Mouse (Mus musculus): ENCODE results near the gene Tom1. TPM values are rescaled to one million over a fixed set of nuclear protein-coding genes. Genes with fewer than 3 reads are reported as not detected.
A peak's percentile ranks its signal among the peaks of the same experiment; 100 is the strongest.

The Tom1 gene
- 10 to 100 TPM; 42.5 to 46.0 TPM for total RNA-seq (2021)
- long read RNA-seq, experiment 1, transcript Tom1-202 (15 exons, 2,267 nt): major isoform, 46 of 58 reads
- long read RNA-seq, experiment 1, partial matches to known transcripts: 0 of 58 reads
- long read RNA-seq, experiment 1, other reads (novel, unspliced or antisense): 12 of 58 reads
- long read RNA-seq, experiment 2, transcript Tom1-202 (15 exons, 2,267 nt): major isoform, 14 of 21 reads
- long read RNA-seq, experiment 2, partial matches to known transcripts: 2 of 21 reads
- long read RNA-seq, experiment 2, other reads (novel, unspliced or antisense): 5 of 21 reads

DNA sequence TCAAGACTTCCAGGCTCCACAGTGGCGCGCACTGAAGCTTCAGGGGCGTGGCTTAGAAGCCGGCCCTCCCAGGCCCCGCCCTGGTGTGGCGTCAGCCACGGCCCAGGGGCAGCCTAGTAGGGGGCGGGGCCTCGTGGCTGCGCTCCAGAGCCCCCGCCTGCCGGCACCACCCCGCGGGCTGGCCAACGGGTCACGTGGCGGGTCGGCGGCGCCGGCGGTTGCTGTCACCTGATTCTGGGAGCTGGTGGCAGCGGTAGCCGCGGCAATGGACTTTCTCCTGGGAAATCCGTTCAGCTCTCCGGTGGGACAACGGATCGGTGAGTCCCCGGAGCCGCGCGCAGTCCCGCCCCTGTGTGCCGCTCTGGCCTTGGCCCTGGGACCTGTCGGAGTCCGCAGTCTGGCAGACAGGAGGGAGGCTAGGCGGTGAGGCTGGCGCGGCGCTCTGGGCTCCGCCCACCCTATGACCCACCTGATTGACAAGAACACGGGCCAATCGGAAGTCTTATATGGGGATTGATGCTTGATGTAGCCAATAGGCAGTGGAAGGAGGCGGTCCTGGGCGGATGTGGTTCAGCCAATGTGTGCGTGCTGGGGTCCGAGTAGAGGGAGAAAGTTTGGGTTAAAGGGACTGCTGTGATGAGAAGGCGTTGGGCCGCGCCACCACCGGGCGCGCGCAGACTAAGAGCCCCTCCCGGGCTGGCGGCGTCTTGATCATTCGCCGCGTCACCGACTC is at the start of gene Tom1:
TSS of gene Tom1 (plus strand) at position 195 of the 733 bp plus-strand sequence.
- peak; percentile 97 to 99 for DNase-seq

DNA sequence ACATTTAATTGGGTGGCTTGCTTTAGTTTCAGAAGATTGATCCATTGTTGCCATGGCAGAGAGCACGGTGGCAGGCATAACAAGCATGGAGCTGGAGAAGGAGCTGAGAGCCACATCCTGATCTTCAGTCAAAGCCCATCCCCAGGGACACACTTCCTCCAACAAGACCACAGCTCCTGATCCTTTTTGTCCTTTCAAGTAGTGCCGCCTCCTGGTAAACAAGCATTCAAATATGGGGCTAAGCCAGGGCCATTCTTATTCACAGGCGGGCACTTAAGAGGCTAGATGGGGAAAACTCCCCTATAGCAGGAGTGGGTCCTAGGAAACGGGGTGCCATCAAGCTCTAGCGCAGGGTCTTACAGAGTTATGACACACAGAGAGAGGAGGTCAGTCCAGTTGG is 46.1 kb upstream of the Tom1 start:
- no peak for DNase-seq

DNA sequence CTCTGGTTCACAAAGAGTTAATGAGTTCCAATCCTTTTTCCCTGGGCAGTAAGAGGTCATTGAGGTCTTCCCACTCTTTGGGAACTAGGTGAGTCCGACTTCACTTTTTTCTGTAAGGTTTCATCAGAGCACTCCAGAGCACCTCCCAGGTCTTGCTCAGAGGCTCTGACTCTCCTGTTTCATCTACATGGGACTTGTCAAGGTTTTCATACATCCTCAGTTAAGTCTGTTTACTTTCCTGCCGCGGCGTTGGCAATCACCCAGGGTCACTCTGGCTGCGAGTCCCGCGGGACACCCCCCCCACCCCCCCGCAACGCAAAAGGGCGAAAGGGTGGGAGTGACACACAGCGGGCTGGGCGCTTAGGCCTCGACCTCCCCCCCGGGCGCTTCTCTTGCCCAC is 43.5 kb upstream of the Tom1 start:
- peak; percentile 61 to 66 for DNase-seq

DNA sequence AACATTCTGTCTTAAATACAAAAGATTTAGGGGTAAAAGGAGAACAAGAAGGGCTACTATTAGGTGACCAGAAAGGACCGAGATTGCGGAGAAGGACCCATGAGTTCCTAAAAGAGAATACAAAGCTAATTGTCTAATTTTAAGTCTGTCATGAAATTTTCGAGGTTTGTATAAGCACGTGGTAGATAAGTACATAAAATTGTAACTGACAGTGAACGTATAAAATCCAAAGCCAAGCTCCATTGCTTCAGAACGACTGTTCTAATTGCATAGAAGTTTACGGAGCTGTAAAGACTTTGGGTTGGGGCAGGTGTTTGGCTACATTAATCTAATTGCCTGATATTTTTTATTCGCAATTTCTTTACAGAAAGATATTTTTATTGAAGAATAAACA is 40.4 kb upstream of the Tom1 start, which contains the start of gene Hmgxb4:
TSS of gene Hmgxb4 (plus strand) at position 276 of the 394 bp plus-strand sequence.
- no peak for DNase-seq

DNA sequence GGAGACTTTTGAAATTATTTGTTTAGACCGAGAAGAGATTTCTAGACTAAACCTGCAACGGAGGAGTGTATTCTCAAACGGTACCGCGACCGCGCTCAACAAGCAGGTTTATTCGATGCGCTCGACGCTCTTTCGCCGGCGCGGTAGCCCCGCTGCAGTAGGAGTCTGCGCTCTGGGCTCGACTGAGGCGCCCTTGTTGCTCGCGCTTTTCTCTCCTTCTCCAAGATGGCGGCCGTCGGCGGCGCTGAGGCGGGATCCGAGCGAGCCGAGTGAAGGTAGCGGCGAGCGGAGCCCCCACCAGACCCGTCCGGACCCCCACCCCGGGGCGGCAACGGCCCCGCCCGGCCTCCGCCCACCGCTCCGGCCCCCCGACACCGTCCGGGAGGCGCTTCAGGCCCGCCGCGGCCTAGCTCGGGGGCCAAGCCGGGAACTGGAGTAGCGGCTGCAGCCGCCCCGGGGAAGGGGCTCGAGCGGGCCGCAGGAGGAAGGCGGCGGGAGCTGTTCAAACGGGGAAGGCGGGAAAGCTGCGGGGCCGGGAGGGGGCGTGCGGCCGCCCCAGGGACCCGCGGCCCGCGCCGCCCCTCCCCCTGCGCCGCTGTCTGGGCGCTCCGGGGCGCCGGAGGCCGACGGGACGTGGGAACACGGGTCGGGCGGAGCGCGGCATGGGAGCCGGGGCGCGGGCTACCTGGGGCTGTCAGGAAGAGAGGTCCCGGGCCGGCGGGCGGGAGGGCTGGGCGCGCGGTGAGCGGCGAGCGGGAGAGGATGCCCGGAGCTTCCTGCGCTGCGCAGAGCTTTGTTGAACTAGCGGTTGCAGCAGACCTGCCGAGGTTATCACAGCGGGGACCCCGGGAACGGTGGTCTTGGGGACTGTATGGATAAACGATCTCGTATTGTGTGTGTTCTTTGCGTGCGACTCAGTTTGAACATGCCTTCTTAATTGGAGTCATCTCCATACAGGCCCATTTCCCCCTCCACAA is 39.7 kb upstream of the Tom1 start:
- DNase-seq: peak; percentile 88 to 90

DNA sequence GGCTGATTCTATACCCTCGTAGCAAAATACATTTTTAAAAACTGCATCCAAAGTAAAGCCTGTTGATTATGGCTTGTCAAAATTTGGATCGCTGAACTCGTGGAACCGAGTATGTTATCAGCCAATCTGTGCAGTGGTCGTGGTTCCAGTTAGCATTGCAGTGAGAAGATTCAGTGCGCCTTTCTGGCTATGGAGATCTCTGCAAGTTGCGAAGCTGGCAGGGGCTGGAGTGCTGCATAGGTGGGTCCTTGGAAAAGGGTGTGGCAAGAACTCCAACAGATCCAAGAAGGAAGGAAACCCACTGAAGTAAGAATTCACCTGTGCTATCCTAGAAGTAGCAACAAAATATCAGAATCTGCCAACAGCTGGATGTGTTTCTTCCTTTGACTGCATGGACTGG is 39.0 kb upstream of the Tom1 start:
- DNase-seq: no peak

DNA sequence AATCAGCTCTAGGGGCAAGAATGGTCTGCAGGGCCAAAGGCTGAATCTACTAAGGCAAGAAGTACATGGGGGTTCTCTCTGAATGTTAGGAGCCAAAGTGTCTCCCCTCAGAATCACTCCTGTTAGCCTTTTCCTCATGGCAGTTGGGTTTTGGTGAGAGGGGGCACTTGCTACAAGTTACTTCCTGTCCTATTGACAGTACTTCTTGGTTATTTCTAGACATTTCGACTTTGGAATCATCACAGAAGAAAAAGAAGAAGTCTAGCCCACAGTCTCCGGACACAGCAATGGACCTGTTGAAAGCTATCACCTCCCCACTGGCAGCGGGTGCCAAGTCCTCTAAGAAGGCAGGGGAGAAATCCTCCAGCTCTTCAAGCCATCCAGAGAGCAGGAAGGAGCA is 33.1 kb upstream of the Tom1 start:
- DNase-seq: no peak

DNA sequence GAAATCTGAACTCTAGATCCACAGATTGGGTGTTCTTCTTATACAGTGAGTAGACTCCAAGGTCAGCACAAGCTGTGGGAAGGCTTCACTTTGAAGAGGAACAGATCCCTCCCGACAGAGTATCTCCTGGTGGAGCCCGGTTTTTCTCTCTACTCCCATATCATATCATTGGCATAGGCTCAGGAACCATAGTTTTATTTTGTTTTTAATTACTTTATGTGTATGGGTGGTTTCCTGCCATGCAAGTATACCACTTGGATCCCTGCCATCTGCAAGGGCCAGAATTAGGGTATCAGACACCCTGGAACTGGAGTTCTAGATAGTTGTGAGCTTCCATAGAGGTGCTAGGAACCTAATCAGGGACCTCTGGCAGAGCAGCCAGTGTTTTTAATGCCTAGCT is 24.7 kb upstream of the Tom1 start:
- DNase-seq: no peak

DNA sequence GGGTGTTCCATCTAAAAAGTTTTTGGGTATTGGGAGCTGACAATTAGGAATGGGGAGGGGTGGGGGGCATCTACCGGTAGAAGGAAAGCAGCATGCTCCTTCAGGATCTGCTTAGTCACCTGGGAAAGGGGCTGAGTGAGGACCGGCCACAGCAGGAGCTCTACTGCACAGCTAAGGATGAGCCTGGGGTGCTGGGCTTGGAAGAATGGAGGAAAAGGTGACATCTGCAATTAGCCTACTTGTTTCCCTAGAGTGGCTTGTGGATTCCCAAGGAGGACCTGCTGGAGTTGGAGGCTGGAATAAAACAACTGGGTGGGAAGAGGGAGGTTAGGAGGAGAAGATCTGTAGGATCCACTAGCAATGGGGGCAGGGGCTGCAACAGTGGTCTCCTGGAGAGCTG is 19.9 kb upstream of the Tom1 start:
- no peak for DNase-seq

DNA sequence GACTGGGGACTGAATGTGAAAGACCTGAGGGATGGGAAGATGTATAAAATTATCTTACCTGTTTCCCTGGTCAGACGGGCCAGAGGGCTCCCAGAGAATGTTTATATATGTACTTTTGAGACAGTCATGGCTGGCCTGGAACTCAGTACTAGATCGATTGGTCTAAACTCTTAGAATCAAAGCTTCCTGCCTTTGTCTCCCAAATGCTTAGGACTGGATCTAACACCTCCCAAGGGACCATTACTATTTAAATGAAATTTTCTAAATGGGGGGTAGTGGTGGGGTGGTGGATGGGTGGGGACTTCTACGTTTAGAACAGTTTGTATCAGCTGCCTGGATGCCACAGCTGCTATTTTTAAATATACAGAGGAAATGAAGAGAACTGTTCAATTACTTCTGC is 19.5 kb upstream of the Tom1 start:
- no peak for DNase-seq

DNA sequence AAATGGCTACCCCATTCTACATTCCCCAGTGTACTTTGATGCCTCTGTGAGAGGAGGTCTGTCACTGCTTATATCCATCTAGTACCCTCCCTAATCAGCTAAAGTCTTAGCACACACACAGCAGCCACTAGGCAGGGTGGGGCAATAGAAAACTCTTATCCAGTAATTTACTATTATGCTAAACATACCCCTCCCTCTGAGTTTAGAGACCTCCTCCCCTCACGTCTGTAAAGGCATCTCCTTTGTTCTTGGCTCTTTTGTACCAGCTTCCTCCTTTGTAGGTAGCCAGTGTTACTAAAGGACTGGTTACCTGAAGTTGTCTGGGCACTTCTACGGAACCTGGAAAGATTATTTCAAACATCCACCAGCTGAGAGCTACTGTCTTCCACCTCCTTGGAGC is 17.5 kb upstream of the Tom1 start:
- DNase-seq: no peak

DNA sequence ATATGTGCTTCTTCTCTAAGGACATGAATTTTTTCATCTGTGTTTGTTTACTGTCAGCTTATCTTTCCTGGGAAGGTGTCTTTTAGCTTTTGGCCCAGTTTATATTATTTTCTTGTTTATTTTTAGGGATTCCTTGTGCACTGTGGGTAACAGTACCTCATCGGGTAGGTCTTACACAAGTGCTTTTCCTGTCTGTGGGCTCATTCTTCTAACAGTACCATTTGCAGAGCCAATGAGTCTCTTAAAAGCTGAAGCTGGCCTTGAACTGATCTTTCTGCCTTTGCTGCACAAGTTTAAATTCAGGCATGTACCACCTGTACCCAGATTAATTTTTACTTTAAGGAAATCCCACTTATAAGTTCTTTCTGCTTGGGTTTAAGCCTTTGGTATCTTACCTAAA is 17.1 kb upstream of the Tom1 start:
- no peak for DNase-seq

DNA sequence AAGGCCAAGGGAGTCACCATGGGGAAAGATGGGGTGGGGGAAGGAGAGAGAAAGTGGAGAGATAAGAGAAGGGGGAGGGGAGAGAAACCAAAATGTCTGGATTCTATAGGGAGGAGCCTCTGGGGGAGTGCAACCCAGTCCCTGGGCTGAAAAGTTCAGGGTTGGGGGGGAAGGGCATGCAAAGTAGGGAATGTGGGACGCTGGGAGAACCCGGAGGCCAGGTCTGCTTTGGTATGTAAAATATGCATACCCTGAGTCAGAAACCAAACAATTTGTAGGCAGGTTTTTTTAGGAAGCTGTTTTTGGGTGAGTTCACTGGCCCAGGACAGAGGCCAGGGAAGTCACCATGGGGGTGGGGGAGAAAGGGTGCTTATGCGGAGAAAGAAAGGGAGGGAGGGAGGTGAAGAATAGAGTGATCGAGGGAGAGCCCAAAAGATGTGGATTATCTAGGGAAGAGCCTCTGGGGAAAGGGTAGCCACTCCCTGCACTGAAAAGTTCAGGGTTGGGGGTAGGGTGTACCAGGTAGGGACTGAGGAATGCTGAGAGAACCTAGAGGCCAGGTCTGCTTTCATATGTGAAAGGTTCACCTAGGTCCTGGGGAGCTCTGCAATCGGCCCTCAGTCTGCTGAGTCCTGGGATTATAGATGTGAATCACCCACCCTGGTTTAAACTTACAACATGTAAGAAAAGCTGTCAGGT is 15.1 kb upstream of the Tom1 start:
- no peak for DNase-seq

DNA sequence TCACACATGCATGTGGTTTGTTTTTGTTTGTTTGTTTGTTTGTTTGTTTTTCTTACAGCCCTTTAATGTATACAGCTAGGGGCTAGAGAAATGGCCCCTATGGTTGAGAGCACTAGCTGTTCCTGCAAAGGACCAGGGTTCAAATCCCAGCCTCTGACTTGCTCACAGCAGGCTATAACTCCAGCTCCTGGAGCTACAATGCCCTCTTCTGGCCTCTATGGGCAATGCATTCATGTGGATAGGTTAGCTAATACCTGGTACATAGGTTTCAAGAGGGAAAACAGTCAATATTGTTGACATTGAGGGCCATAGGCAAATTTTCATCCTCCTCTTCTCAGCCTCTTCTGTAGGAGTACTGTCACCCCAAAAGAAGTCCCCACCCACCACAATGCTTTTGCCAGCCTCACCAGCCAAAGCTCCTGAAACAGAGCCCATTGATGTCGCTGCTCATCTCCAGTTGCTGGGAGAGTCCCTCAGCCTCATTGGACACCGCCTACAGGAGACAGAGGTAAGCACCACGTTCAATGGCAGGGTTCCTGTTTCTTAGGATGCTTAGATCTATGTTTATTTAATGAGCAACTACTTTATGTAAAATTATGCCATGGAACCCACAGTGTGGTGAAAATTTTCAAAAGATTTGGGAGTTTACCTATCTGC is 9.7 kb upstream of the Tom1 start:
- no peak for DNase-seq

DNA sequence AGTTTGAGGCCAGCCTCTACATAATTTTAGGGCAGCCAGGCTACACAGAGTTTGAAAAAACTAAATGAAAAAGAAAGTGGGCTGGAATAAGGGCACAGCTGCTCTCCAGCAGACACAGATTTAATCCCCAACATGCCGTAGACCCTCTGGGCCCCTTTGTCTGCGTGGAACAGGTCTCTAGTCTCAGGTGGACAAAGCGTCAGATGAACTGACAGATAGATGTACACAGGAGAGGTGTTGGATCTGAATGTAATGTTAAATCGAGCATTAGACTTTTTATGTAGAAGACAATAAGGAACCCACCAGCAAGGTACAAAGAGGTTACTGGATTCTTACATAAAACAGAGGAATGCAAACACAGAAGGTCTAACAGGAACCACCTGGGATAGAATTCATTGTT is 7.7 kb upstream of the Tom1 start:
- DNase-seq: no peak

DNA sequence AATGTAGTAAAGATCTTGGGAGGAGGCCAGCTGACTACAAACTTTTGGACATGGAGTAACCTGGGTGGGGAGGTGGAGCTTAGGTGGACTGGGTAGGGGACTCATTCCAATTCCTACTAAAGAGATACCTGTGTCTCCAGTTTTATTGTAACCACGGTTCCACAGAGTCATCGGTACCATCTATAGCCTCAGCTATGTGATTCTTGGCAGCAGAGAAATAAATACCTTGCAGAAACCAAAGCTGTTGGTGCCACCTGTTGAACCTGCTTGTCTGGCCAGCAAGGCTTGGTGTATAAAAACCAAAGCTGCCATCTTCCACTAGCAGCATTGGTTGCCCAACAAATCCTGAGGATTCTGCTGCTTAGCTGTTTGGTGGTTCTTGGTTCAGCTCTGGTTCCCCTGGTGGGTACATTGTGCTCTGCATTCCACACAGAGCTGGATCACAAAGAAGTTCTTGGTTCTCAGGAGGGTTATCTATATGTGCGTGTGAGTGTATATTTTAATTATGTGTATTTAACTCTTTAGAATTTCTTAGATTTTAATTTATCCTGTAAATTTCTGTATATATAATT is 3.0 kb upstream of the Tom1 start:
- DNase-seq: no peak

DNA sequence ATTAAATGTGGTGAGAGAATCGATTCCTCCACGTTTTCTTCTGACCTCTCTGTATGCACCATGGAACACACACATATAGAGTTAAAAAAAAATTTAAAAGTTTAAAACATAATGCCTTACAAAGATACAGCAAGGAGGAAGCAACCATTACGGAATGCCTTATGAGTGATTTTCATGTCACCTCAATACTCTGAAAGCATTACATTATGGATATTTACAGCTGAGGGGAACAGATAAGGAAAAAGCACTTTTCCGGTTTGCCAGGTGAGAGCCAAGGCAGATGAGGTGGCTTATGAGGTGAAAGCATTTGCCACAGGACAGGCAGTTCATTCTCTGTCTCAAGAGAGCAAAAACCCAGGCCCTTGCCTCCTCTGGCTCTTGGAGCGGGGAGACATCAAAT is 544 bp upstream of the Tom1 start:
- DNase-seq: no peak

DNA sequence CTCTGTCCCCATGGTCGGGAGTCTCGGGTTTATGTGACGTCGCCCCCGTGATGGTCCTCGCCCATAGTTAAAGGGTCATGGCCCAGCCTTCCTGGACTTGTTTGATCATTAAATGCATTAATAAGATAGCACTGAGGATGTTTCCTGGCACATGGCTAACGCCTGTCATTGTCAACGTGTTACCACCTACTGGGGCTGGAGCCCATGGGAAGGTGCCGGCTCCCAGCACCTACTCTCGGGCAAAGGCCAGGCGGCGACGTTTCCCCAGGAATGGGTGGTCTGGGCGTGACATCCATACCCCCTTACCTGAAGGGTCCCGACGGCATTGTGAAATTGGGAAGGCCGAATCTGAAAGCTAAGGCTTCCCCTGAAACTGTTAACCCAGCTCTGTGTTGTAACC is 780 bp downstream of the Tom1 start:
- peak in 1 of 2 experiments; percentile 8 for DNase-seq

DNA sequence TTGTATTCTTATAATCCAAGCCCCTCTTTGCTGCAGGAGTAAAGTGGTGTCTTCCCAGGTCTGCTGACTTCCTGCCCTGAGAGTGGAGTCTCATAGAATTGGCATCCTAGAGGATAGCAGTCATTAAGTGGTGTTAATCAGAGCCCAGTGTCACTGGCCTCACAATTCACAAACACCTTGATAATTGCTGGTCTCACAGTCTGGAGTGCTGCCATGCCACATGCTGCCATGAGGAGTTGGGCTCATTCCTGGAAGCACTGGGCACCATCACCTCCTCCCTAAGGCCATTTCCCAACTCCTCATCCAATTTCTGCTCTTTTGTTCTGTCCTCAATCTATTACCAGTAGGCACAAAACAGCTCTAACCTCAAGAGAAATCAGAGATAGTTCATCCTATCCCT is 2.1 kb downstream of the Tom1 start:
- no peak for DNase-seq

DNA sequence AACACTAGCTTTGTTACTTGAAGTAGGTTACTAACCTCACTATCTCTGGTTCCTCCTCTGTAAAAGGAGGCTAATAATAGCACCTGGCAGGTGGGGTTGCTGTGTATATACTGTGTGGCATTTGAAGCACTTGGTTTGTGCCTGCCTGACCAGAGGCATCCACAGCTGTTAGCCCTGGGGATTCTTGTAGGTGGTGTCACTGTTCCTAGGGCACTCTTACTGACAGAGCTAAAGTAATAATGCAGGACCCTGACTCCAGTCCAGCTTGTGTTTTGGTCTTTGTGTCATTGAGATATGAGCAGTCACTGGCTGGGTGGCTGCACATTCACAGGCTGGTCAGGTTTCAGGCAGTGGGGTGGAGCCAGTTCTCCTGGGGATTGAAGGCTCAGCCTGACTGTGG is 5.0 kb downstream of the Tom1 start:
- DNase-seq: peak; percentile 16 to 17

DNA sequence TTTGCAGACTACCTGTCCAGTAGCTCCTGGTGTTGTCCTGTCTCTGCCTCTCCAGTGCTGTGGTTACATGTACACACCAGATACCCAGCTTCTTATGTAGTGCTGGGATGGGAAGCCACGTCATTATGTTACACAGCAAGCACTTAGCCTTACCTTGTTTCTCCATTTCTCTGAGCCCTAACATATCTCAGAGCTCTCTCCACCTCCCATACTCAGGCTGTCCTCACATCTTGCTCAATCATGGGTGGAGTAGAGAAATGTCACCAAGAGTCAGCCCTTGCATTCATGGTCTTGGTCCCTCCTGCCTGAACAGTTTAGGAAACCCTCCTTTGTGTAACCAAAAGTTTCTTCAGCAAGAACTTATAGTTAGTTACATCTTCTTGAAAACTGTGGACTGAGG is 6.2 kb downstream of the Tom1 start:
- no peak for DNase-seq
